20 mouse cellular contexts compared by ENCODE assay signal in genomic region chr2:21258281-21258680, GRCm38 (mm10). TPM values are rescaled to one million over a fixed set of nuclear protein-coding genes. Genes with fewer than 3 reads are reported as not detected.
"Had no signal": no experiment of that assay in that cellular context is flagged by ENCODE, and none has a peak within 500 bp of the region (broad histone marks: within the 10 kb centered on the region; RNA-seq: fewer than 3 reads in every experiment).

No protein-coding gene starts in this region.

- H3K36me3 ChIP-seq: midbrain, embryonic 10.5 days; midbrain, embryonic 12.5 days; neural tube, embryonic 13.5 days; neural tube, embryonic 15.5 days had no signal

- H3K27me3 ChIP-seq: midbrain, embryonic 12.5 days; neural tube, embryonic 13.5 days; neural tube, embryonic 15.5 days had no signal

- H3K4me2 ChIP-seq: lung, embryonic 14.5 days; midbrain, embryonic 12.5 days; neural tube, embryonic 13.5 days; neural tube, embryonic 15.5 days had no signal

- H3K27ac ChIP-seq: midbrain, embryonic 10.5 days; midbrain, embryonic 12.5 days; neural tube, embryonic 13.5 days; neural tube, embryonic 15.5 days had no signal

- H3K4me1 ChIP-seq: midbrain, embryonic 10.5 days had no signal

- DNase-seq: lung, postnatal 10 days; lung, postnatal 4 days; midbrain, embryonic 14.5 days; retina, postnatal 1 day; right cerebral cortex, adult 18-20 months; right cerebral cortex, postnatal 25 days; right cerebral cortex, postnatal 4 days; spleen, adult 18-20 months; thymus, adult 18-20 months; thymus, postnatal 14 days; thymus, postnatal 36 days had no signal

- ATAC-seq: midbrain, embryonic 16.5 days had no signal

- H3K9ac ChIP-seq: lung, embryonic 14.5 days; midbrain, embryonic 12.5 days; neural tube, embryonic 13.5 days; neural tube, embryonic 15.5 days had no signal

- H3K4me3 ChIP-seq: midbrain, embryonic 10.5 days; midbrain, embryonic 12.5 days; myocyte; neural tube, embryonic 13.5 days; neural tube, embryonic 15.5 days had no signal

- H3K9me3 ChIP-seq: midbrain, embryonic 10.5 days; midbrain, embryonic 12.5 days; neural tube, embryonic 13.5 days; neural tube, embryonic 15.5 days had no signal

RNA-seq across cellular contexts. Expression of gene Enkur, which starts 53.1 kb away (rescaled TPM):
- total RNA-seq: megakaryocyte, adult 5-6 weeks; megakaryocyte-erythroid progenitor cell, adult 5-6 weeks had no signal
